Mouse (Mus musculus) urinary bladder, postnatal 25 days (tissue): ENCODE data around the gene Blcap.
A peak's percentile ranks its signal among the peaks of the same experiment; 100 is the strongest.

ENCODE experiments used
- DNase-seq: peaks from one replicate; pipeline ENCODE4 v3.0.0; 2022; ENCODE audit warnings: low spot score

Gene Blcap

GRCm38 (mm10) chr2:157559858-157560257 lies 11.2 kb downstream of the Blcap start, which contains the start of gene Nnat:
Nnat (plus strand) TSS chr2:157560078.
- DNase-seq = no peak

GRCm38 (mm10) chr2:157559440-157559839 lies 11.6 kb downstream of the Blcap start:
- DNase-seq = no peak

- DNase-seq = no peak
Observed at GRCm38 (mm10) chr2:157558520-157558919, 12.6 kb downstream of the Blcap start.

GRCm38 (mm10) chr2:157558051-157558450 lies 13.0 kb downstream of the Blcap start:
- no peak for DNase-seq

- no peak for DNase-seq
Observed at GRCm38 (mm10) chr2:157556074-157556698, 14.9 kb downstream of the Blcap start.

GRCm38 (mm10) chr2:157552158-157552886 lies 18.8 kb downstream of the Blcap start:
- no peak for DNase-seq

- no peak for DNase-seq
Observed at GRCm38 (mm10) chr2:157550292-157550691, 20.8 kb downstream of the Blcap start.

- DNase-seq = no peak
Observed at GRCm38 (mm10) chr2:157546686-157547085, 24.4 kb downstream of the Blcap start.

- no peak for DNase-seq
Observed at GRCm38 (mm10) chr2:157544333-157544888, 26.7 kb downstream of the Blcap start.

- DNase-seq = no peak
Observed at GRCm38 (mm10) chr2:157542415-157542814, 28.7 kb downstream of the Blcap start.

GRCm38 (mm10) chr2:157541631-157542030 lies 29.4 kb downstream of the Blcap start:
- DNase-seq = no peak

GRCm38 (mm10) chr2:157540953-157541569 lies 30.0 kb downstream of the Blcap start:
- no peak for DNase-seq

GRCm38 (mm10) chr2:157540073-157540952 lies 30.8 kb downstream of the Blcap start:
- peak; percentile 34 for DNase-seq

GRCm38 (mm10) chr2:157537118-157537517 lies 34.0 kb downstream of the Blcap start:
- DNase-seq = no peak

GRCm38 (mm10) chr2:157536476-157537081 lies 34.5 kb downstream of the Blcap start:
- DNase-seq = no peak

- no peak for DNase-seq
Observed at GRCm38 (mm10) chr2:157534163-157534562, 36.9 kb downstream of the Blcap start.

GRCm38 (mm10) chr2:157531681-157532426 lies 39.2 kb downstream of the Blcap start:
- no peak for DNase-seq

- DNase-seq = no peak
Observed at GRCm38 (mm10) chr2:157530056-157530955, 40.8 kb downstream of the Blcap start.

GRCm38 (mm10) chr2:157522556-157522955 lies 48.5 kb downstream of the Blcap start:
- DNase-seq = no peak

- no peak for DNase-seq
Observed at GRCm38 (mm10) chr2:157520496-157520895, 50.6 kb downstream of the Blcap start.
